Mouse (Mus musculus): Measurements from ENCODE around the gene Cfap161. TPM values are rescaled to one million over a fixed set of nuclear protein-coding genes. Genes with fewer than 3 reads are reported as not detected.

The Cfap161 gene
- polyA plus RNA-seq (2012; rRNA removed), result 1.1 and 1.4 TPM in 2 replicates

GRCm38 (mm10) chr7:83794705-83795104 lies at the start of gene Cfap161:
Gene Cfap161 (minus strand): TSS chr7:83794880.

GRCm38 (mm10) chr7:83745413-83746106 lies 49.1 kb downstream of the Cfap161 start, which contains the start of gene Il16:
Gene Il16 (minus strand): TSS chr7:83745726.

Other genes starting within 250 kb of the Cfap161 start
- gene Tmc3, start 210.0 kb downstream of the Cfap161 start, polyA plus RNA-seq (2012; rRNA removed), result 0.12 TPM in 2 replicates
- 6.9 and 8.9 TPM in 2 replicates for gene Stard5, start 162.9 kb downstream of the Cfap161 start, polyA plus RNA-seq (2012; rRNA removed)
- gene Il16, start 49.2 kb downstream of the Cfap161 start, polyA plus RNA-seq (2012; rRNA removed), result 0.88 and 1.1 TPM in 2 replicates
- 19.5 TPM in 2 replicates for gene Tlnrd1, start 89.4 kb upstream of the Cfap161 start, polyA plus RNA-seq (2012; rRNA removed)
- gene Mesd, start 89.6 kb upstream of the Cfap161 start, polyA plus RNA-seq (2012; rRNA removed), result 28.5 and 28.8 TPM in 2 replicates